Mouse (Mus musculus): Measurements from ENCODE around the gene Rap1gap. TPM values are rescaled to one million over a fixed set of nuclear protein-coding genes. Genes with fewer than 3 reads are reported as not detected.
A peak's percentile ranks its signal among the peaks of the same experiment; 100 is the strongest.

The Rap1gap gene
- polyA plus RNA-seq, 2 experiments: 1.7 to 2.7 TPM

DNA sequence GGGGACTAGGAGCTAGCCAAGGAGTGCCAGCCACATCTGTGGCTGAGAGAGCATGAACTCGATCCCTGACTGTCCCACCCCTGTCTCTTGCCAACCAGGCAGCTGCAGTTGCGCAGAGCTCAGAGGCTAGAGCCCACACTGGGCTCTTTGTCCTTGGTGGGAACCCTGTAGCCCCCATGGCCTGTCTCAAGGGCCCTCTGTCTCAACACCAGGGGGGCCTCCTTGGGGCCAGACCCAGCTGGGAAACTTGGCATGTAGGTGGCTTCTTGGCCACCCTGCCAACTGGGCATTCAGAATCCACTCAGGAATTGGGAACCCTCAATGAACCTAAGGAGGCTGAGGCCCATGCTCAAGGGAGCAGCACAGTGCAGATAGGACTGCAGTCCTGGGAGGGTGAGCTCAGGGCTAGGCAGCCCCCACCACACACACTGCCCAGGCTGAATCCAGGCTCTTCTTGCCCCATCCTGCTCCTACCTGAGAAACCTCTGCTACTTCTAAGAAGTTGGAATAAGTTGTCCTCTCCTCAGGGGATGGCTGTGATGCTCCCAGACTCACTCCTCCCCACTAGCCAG lies 15.5 kb downstream of the Rap1gap start:
- no peak overlapping the region for H3K9ac ChIP-seq (replicated peaks)
- no peaks in the 10 kb centered on the region for H3K4me1 ChIP-seq (replicated peaks; ENCODE audit: control insufficient read depth in 2 of 2, insufficient read depth in 2 of 2, low read length in 1 of 2)
- no peak overlapping the region for H3K27ac ChIP-seq
- no peak for DNase-seq (ENCODE audit: low read depth in 3 of 3, low spot score in 3 of 3)
- no peak overlapping the region for H3K4me2 ChIP-seq (ENCODE audit: low read depth)
- H3K4me3 ChIP-seq (ENCODE audit: insufficient read depth in 1 of 2, low read depth in 2 of 2, low read length in 2 of 2): no peak overlapping the region
- TF ChIP-seq CTCF (IDR thresholded peaks at IDR 0.05; ENCODE audit: low read depth): no peak
- no peak for TF ChIP-seq EP300 (IDR thresholded peaks at IDR 0.05; ENCODE audit: low read depth)
- no peaks in the 10 kb centered on the region for H3K9me3 ChIP-seq (ENCODE audit: control insufficient read depth, low read length)
- no peaks in the 10 kb centered on the region for H3K36me3 ChIP-seq (replicated peaks; ENCODE audit: control insufficient read depth, insufficient read depth, low read depth)
- 56% methylated on average over 2 of the region's 2 CpGs for WGBS (ENCODE audit: insufficient replicate concordance)
- H3K27me3 ChIP-seq (ENCODE audit: control insufficient read depth, insufficient read depth, low read length): peaks cover 16% of the 10 kb centered on the region
- no peak for ATAC-seq (ENCODE audit: insufficient read depth)

DNA sequence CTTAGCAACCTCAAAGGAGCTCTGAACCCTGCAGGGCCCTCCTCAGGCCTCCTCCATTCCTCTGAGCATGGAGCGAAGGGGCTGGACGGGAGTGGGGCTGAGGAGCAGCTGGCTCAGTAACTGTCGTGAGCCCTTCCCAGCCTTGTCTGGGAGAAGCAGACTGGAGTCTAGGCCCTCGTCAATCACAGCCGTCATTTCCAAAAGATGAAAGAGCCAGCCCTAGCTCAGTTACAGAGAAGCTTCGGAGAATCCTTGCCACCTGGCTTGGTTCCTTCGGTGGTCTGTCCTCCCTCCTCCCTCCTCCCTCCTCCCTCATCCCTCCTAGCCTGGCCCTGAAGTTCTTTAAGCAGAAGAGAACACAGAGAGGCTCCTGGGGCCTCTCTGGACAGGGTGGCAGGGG lies 16.2 kb downstream of the Rap1gap start:
- no peaks in the 10 kb centered on the region for H3K36me3 ChIP-seq (replicated peaks; ENCODE audit: control insufficient read depth, insufficient read depth, low read depth)
- no peak for ATAC-seq (ENCODE audit: insufficient read depth)
- 32% methylated on average over 7 of the region's 7 CpGs for WGBS (ENCODE audit: insufficient replicate concordance)
- no peak for DNase-seq (ENCODE audit: low read depth in 3 of 3, low spot score in 3 of 3)
- no peak for TF ChIP-seq EP300 (IDR thresholded peaks at IDR 0.05; ENCODE audit: low read depth)
- TF ChIP-seq CTCF (IDR thresholded peaks at IDR 0.05; ENCODE audit: low read depth): no peak
- H3K27ac ChIP-seq: no peak overlapping the region
- no peak overlapping the region for H3K9ac ChIP-seq (replicated peaks)
- H3K4me2 ChIP-seq (ENCODE audit: low read depth): no peak overlapping the region
- no peaks in the 10 kb centered on the region for H3K4me1 ChIP-seq (replicated peaks; ENCODE audit: control insufficient read depth in 2 of 2, insufficient read depth in 2 of 2, low read length in 1 of 2)
- H3K9me3 ChIP-seq (ENCODE audit: control insufficient read depth, low read length): no peaks in the 10 kb centered on the region
- H3K27me3 ChIP-seq (ENCODE audit: control insufficient read depth, insufficient read depth, low read length): peaks cover 16% of the 10 kb centered on the region
- H3K4me3 ChIP-seq (ENCODE audit: insufficient read depth in 1 of 2, low read depth in 2 of 2, low read length in 2 of 2): no peak overlapping the region

DNA sequence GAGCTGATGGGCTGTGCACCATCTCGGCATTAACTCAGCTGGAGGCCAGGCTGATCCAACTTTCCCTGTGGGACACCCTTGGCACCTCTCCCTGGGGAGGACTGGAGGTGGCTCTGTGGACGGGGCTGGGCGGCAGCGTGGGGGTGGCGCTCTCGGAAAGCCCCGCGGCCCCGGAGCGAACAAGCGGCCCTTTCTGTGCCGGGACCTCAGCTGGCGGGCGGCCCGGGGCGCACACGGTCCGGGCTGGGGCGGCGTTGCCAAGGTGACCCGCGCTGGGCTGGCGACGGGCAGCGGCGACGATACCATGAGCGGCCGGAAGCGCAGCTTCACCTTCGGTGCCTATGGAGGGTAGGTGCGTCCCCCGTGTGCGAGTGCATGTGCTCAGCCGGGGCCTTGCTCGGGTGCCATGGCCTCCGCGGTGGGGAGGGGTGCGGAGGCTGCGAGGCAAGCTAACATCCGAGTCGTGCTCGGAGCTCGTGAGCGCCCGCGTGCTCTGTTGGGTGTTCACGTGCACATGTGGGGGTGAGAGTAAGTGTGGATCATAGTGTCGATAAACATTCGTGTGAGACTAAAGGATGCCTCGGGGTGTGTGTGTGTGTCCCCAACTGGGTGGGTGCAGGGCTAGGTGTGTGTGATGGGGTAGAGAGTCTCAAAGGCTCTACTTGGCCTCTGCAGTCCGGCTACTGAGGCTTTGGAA lies 17.0 kb downstream of the Rap1gap start:
- peaks cover 16% of the 10 kb centered on the region for H3K27me3 ChIP-seq (ENCODE audit: control insufficient read depth, insufficient read depth, low read length)
- TF ChIP-seq CTCF (IDR thresholded peaks at IDR 0.05; ENCODE audit: low read depth): no peak
- no peak for TF ChIP-seq EP300 (IDR thresholded peaks at IDR 0.05; ENCODE audit: low read depth)
- 6% methylated on average over 52 of the region's 52 CpGs for WGBS (ENCODE audit: insufficient replicate concordance)
- H3K4me3 ChIP-seq (ENCODE audit: insufficient read depth in 1 of 2, low read depth in 2 of 2, low read length in 2 of 2): no peak overlapping the region
- no peak for DNase-seq (ENCODE audit: low read depth in 3 of 3, low spot score in 3 of 3)
- H3K27ac ChIP-seq: no peak overlapping the region
- no peak overlapping the region for H3K4me2 ChIP-seq (ENCODE audit: low read depth)
- ATAC-seq (ENCODE audit: insufficient read depth): no peak
- no peaks in the 10 kb centered on the region for H3K36me3 ChIP-seq (replicated peaks; ENCODE audit: control insufficient read depth, insufficient read depth, low read depth)
- H3K9ac ChIP-seq (replicated peaks): no peak overlapping the region
- no peaks in the 10 kb centered on the region for H3K9me3 ChIP-seq (ENCODE audit: control insufficient read depth, low read length)
- H3K4me1 ChIP-seq (replicated peaks; ENCODE audit: control insufficient read depth in 2 of 2, insufficient read depth in 2 of 2, low read length in 1 of 2): no peaks in the 10 kb centered on the region

DNA sequence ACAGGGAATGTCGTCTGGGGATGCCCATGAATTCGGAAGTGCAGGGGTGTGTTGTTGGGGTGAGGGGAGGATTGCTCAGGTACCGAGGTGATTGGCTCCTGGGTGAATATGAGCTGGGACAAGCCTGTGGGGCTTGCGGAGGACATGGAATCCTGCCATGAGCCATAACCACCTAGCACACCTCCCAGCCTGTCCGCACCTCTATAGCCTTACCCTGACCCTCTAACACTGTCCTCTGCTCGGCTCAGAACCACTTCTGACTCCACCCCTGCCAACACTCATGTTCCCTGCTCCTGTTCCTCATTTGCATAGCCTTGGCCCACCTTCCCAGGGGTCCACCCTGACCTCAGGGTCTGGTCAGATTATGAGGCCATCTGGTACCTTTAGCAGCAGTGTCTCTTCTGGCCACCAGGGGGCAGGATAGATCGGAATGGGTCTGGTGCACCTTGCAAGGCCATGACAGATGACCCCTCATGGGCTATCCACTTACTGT lies 18.5 kb downstream of the Rap1gap start:
- ATAC-seq (ENCODE audit: insufficient read depth) (no peak), DNase-seq (ENCODE audit: low read depth in 3 of 3, low spot score in 3 of 3) (no peak)
- no peaks in the 10 kb centered on the region for H3K4me1 ChIP-seq (replicated peaks; ENCODE audit: control insufficient read depth in 2 of 2, insufficient read depth in 2 of 2, low read length in 1 of 2)
- no peak overlapping the region for H3K4me2 ChIP-seq (ENCODE audit: low read depth)
- H3K9ac ChIP-seq (replicated peaks): no peak overlapping the region
- no peaks in the 10 kb centered on the region for H3K36me3 ChIP-seq (replicated peaks; ENCODE audit: control insufficient read depth, insufficient read depth, low read depth)
- H3K27ac ChIP-seq: no peak overlapping the region
- 34% methylated on average over 7 of the region's 7 CpGs for WGBS (ENCODE audit: insufficient replicate concordance)
- peaks cover 16% of the 10 kb centered on the region for H3K27me3 ChIP-seq (ENCODE audit: control insufficient read depth, insufficient read depth, low read length)
- TF ChIP-seq EP300 (IDR thresholded peaks at IDR 0.05; ENCODE audit: low read depth): no peak
- TF ChIP-seq CTCF (IDR thresholded peaks at IDR 0.05; ENCODE audit: low read depth): peak; percentile 96
- H3K9me3 ChIP-seq (ENCODE audit: control insufficient read depth, low read length): no peaks in the 10 kb centered on the region
- no peak overlapping the region for H3K4me3 ChIP-seq (ENCODE audit: insufficient read depth in 1 of 2, low read depth in 2 of 2, low read length in 2 of 2)

DNA sequence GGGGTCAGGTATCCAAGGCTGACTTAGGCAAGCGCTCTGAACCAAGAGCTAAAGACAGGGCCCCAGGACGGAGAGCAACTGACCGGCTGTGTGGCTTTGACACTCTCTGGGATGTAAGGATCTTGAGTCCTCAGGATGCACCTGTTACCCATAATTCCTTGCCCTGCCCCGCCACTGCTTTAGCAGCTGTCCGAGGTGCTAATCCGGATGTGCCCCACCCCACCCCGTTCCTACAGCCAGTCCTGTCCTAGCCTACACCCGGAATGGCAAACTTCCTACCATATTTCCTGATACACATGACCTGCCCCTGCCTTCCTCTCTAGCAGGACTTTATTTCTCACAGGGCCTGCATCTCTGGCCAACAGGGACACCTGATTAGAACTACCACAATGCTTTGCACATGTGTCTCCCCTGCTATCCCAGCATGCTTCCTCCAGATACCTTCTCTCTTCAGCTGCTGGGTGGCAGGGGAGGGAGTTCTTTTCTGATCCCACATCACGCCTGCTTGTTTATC lies 20.4 kb downstream of the Rap1gap start:
- H3K27me3 ChIP-seq (ENCODE audit: control insufficient read depth, insufficient read depth, low read length): peaks cover 16% of the 10 kb centered on the region
- no peaks in the 10 kb centered on the region for H3K9me3 ChIP-seq (ENCODE audit: control insufficient read depth, low read length)
- no peak overlapping the region for H3K27ac ChIP-seq
- H3K4me1 ChIP-seq (replicated peaks; ENCODE audit: control insufficient read depth in 2 of 2, insufficient read depth in 2 of 2, low read length in 1 of 2): no peaks in the 10 kb centered on the region
- ATAC-seq (ENCODE audit: insufficient read depth) (no peak), DNase-seq (ENCODE audit: low read depth in 3 of 3, low spot score in 3 of 3) (no peak)
- no peak for TF ChIP-seq EP300 (IDR thresholded peaks at IDR 0.05; ENCODE audit: low read depth)
- no peak for TF ChIP-seq CTCF (IDR thresholded peaks at IDR 0.05; ENCODE audit: low read depth)
- no peak overlapping the region for H3K9ac ChIP-seq (replicated peaks)
- no peaks in the 10 kb centered on the region for H3K36me3 ChIP-seq (replicated peaks; ENCODE audit: control insufficient read depth, insufficient read depth, low read depth)
- H3K4me3 ChIP-seq (ENCODE audit: insufficient read depth in 1 of 2, low read depth in 2 of 2, low read length in 2 of 2): no peak overlapping the region
- 18% methylated on average over 9 of the region's 9 CpGs for WGBS (ENCODE audit: insufficient replicate concordance)
- H3K4me2 ChIP-seq (ENCODE audit: low read depth): no peak overlapping the region

All from liver, embryonic 14.5 days (tissue).